Mouse (Mus musculus): ENCODE results near the gene Olfr91.
"Not testable (repeated sequence)": the region's sequence is repeated elsewhere in the genome, so short reads cannot be mapped to it uniquely, and the experiment has no call there.

Olfr91 gene

DNA sequence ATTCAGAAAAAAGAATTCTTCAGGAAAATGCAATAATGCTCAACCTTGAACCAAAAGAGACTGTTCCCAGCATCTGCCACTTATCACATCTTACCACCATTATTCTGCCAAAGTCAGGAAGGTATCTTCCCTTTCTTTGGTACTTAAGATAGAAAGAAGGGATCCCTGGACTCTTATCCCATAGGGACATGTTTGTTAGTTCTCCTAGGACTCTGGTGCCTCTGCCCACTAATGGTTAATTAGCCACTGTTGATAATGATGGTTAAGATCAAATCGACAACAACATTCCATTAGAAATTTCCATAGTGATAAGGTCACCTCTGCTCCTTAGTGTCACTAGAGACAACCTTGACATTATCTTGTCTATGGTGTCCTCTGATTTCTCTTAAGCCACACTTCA is at the start of gene Olfr91:
Gene Olfr91, minus strand, starts transcription at position 101 of the 400 bp plus-strand sequence.
- in situ Hi-C loops (cut with MboI; ENCODE audit: unreplicated experiment in 2 of 2), result no loop called here

DNA sequence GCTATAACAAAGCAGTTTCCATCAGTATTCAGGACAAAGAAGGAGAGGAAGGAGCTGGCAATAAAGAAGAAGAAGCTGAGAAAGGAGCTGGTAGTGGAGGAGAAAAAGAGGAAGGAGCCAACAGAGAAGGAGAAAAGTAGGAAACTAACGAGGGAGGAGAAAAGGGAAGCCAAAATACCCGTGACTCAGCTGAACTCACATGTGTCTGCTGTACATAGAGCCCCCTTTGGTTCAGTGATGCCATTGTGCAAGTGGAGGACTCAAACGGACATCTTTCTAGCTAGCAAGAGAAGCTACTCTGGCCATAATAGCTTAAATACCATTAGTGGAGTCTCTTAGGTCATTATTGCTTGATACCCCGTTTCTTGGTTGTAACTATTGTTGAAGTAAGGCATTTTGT is 33.3 kb upstream of the Olfr91 start:
- in situ Hi-C loops (cut with MboI; ENCODE audit: unreplicated experiment in 2 of 2), result not testable (repeated sequence)

DNA sequence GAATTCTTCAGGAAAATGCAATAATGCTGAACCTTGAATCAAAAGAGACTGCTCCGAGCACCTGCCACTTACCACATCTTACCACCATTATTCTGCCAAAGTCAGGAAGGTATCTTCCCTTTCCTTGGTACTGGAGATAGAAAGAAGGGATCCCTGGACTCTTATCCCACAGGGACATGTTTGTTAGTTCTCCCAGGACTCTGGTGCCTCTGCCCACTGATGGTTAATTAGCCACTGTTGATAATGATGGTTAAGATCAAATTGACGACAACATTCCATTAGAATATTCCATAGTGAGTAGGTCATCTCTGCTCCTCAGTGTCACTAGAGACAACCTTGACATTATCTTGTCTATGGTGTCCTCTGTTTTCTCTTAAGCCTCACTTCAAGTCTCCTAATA is 21.9 kb upstream of the Olfr91 start, which contains the start of gene Olfr92:
Gene Olfr92, minus strand, starts transcription at position 101 of the 400 bp plus-strand sequence.
- in situ Hi-C loops (cut with MboI; ENCODE audit: unreplicated experiment in 2 of 2), result no loop called here

DNA sequence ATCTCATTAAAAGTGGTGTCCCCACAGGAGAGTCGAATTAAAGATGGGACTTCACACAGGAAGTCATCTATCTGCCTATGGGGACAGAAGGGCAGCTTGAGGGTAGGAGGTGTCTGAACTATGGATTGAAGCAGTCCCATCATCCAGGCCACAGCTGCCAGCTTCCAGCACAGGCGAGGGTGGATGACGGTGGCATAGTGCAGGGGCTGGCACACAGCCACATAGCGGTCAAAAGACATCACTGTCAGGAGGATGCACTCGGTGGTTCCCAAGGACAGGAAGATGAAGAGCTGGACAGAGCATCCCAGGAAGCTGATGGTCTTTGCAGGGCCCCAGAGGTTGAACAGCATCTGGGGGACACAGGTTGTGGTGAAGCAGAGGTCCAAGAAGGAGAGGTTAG is 4.8 kb downstream of the Olfr91 start:
- in situ Hi-C loops (cut with MboI; ENCODE audit: unreplicated experiment in 2 of 2), result no loop called here

DNA sequence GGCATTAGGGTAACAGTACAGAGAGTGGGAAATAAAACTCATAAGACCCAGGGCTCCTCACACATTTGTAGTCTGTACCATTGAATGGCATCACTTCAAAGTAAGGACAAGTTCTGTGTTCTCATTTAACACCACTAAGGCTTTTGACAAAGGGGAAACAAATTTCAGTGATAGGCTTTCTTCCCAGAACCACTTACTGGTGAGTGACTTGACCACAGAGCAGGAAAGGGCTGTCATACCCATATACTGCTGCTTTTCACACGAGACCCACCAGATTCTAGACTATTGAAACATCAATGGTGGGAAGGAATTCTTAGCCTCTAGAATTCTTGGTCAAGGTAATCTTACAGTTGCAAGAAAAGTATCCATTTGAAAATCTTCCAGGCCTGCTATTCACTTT is 5.9 kb downstream of the Olfr91 start:
- in situ Hi-C loops (cut with MboI; ENCODE audit: unreplicated experiment in 2 of 2), result no loop called here

DNA sequence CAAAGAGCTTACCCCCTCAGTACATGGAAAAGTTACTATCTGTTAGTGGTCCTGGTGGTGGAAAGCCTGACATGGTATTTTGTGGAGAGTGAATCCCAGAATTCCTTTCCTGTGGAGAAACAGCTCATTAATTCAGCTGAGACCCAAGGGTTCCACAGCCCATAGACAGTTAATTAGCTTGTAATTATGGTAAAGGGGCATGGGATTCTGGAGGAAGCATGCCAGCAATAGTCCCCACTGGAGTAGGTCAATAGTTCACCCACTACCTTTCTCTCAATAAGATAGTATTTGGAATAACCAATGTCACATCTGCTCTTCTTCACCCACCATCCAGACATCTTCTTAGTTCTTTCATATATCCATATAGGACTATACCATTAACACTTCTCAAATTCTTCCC is 9.7 kb downstream of the Olfr91 start, which contains the start of gene Olfr90:
Gene Olfr90, minus strand, starts transcription at position 101 of the 400 bp plus-strand sequence.
- in situ Hi-C loops (cut with MboI; ENCODE audit: unreplicated experiment in 2 of 2), result no loop called here

DNA sequence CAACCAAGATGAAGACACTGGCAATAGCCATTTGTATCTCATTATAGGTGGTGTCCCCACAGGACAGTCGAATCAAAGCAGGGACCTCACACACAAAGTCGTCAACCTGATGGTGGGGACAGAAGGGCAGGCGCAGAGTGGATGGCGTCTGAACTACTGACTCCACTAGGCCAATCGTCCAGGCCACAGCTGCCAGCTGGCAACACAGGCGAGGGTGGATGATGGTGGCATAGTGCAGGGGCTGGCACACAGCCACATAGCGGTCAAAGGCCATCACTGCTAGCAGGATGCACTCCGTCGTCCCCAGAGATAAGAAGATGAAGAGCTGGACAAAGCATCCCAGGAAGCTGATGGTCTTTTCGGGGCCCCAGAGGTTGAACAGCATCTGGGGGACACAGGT is 12.5 kb downstream of the Olfr91 start:
- in situ Hi-C loops (cut with MboI; ENCODE audit: unreplicated experiment in 2 of 2), result no loop called here

DNA sequence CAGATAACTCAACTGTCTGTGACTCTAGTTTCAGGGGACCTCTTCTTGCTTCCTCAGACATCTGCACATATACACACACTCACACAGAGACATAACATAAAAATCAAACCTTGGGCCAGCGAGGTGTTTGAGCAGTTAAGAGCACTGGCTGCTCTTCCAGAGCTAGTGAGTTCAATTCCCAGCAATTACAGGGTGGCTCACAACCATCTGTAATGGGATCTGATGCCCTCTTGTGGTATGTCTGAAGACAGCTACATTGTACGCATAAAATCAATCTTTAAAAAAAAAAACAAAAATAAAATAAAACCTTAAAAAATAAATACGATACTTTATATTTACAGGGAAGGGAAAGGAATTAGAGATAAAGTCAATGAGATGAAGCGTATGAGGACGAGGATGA is 13.4 kb downstream of the Olfr91 start:
- in situ Hi-C loops (cut with MboI; ENCODE audit: unreplicated experiment in 2 of 2), result loop anchor here in 1 of 2 experiments (5.0 kb wide), 1 partner anchor 118 kb away; the partner anchor contains the start of gene Olfr94

DNA sequence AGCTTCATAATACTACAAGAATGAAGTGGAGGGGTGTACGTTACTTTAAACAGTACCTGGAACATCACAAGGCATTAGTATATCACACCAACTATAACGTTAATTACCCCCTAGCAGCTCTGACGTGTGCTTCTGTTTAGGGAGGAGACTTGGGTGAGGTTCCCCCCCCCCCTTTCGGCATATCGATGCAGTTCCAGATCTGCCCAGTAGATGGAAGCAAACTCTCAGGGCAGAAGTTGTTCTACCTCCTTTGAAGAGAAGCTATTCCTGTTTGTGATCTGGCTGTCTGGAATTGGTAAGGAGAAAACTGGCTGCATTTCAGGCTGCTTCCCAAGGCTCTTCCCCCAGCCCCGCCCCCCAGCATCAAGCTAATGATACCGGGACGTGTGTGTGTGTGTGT is 14.8 kb downstream of the Olfr91 start:
- in situ Hi-C loops (cut with MboI; ENCODE audit: unreplicated experiment in 2 of 2), result loop anchor here in 1 of 2 experiments (5.0 kb wide), 1 partner anchor 119 kb away; the partner anchor contains the start of gene Olfr94

DNA sequence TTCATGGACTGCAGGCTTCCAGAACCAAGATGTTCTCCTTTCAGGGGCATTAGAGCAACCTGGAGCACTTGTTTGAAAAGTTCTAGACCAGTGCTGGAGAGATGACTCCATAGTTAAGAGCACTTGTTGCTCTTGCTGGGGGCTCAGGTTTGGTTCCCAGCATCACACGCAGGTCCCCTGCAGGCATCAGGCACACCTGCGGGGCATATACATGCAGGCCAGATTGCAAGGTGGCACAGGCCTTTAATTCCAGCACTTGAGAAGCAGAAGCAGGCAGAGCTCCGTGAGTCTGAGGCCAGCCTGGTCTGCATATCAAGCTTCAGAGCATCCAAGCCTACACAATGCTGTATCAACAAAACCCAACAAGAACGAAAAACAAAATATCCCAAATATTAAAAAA is 16.4 kb downstream of the Olfr91 start:
- in situ Hi-C loops (cut with MboI; ENCODE audit: unreplicated experiment in 2 of 2), result loop anchor here in 1 of 2 experiments (5.0 kb wide), 1 partner anchor 121 kb away; the partner anchor contains the start of gene Olfr94

DNA sequence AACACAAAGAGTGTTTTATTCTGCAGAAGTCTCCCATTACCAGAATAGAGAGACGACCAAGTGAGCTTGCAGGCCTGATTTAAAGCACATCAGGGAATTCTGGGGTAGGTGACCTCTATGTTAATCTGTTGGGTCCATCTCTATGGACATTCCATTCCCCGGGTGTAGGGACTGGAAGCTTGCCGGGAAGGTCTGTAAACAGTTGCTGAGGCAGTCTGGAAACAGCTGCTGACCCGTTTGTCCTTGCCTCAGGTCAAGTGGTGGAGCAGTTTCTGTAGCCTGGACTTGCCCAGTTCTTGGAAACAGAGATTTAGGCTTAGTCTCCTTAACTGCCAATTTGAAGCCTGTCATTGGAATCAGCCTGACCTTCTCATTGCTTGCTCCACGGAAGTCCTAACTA is 18.0 kb downstream of the Olfr91 start:
- in situ Hi-C loops (cut with MboI; ENCODE audit: unreplicated experiment in 2 of 2), result loop anchor here in 1 of 2 experiments (5.0 kb wide), 1 partner anchor 122 kb away; the partner anchor contains the start of gene Olfr94

DNA sequence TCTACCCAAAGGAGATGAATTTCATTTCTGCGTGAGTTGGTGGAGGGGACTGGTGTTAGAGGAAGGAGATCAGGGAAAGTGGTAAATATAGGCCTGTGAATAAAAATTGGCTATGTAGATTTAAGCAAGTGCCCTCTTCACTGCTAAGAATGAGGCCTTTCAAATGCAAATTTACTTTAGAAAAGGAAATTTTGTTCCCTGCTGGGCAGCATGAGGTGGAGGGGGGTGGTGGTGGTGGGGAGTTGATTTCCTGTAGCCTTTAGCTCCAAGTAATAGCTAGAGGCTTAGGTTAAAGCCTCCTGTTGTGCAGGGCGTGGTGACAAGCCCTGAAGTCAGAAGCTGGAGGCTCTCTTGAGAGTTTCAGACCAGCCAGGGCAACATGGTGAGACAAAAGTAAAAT is 19.1 kb downstream of the Olfr91 start:
- in situ Hi-C loops (cut with MboI; ENCODE audit: unreplicated experiment in 2 of 2), result loop anchor here in 1 of 2 experiments (5.0 kb wide), 1 partner anchor 123 kb away; the partner anchor contains the start of gene Olfr94

DNA sequence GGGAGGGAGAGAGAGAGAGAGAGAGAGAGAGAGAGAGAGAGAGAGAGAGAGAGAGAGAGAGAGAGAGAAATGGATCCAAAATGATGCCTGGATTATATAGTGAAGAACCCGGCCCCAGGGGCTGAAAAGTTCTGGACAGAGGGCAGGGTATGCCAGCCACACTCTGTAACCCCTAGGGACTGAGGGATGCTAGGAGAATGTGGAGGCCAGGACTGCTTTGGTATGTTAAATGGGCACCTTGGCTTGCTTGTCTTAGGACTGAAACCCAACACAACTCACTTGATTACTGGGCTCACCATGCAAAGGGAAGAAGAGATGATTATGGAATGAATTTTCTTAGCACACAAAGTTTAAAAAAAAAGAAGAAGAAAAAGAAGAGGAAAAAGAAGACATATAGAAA is 19.9 kb downstream of the Olfr91 start:
- in situ Hi-C loops (cut with MboI; ENCODE audit: unreplicated experiment in 2 of 2), result loop anchor here in 1 of 2 experiments (5.0 kb wide), 1 partner anchor 124 kb away; the partner anchor contains the start of gene Olfr94

DNA sequence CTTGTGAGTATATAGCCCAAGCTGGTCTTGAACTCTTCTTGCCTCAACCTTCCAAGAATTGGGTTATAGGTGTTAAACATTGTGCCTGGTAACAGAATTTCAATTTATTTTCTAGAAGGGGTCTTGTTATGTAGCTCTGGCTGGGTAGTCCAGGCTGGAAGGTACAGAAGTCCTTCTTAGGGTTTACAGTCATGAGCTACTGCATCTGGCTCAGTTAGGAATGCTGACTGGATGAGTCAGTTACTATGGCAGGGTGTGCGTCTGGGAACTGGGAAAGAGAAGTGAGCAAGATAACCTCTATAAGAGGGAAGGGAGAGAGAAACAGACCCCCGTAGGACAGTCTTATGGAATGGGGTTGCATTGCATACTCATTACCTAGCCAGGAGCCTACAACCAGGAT is 22.3 kb downstream of the Olfr91 start:
- in situ Hi-C loops (cut with MboI; ENCODE audit: unreplicated experiment in 2 of 2), result loop anchor here in 1 of 2 experiments (5.0 kb wide), 1 partner anchor 127 kb away; the partner anchor contains the start of gene Olfr94

DNA sequence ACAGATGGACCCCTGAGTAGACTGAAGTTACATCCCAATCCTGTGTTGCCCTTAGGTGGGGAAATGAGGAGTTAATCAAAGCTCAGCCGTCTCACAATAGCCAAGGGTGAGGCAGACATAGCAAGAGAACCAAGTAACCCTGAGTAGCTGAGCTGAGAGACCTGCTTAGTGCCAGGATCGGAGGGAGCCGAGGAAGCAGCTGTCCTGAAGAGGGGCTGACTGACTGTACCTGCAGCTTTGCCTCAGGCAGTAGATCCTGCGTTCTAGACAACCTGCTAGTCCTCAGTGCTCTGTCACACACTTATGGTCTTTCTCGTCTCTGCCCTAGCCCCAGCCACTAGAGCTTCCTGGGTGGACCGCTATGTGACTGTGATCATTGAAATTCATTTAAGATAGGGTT is 22.9 kb downstream of the Olfr91 start:
- in situ Hi-C loops (cut with MboI; ENCODE audit: unreplicated experiment in 2 of 2), result loop anchor here in 1 of 2 experiments (5.0 kb wide), 1 partner anchor 127 kb away; the partner anchor contains the start of gene Olfr94

DNA sequence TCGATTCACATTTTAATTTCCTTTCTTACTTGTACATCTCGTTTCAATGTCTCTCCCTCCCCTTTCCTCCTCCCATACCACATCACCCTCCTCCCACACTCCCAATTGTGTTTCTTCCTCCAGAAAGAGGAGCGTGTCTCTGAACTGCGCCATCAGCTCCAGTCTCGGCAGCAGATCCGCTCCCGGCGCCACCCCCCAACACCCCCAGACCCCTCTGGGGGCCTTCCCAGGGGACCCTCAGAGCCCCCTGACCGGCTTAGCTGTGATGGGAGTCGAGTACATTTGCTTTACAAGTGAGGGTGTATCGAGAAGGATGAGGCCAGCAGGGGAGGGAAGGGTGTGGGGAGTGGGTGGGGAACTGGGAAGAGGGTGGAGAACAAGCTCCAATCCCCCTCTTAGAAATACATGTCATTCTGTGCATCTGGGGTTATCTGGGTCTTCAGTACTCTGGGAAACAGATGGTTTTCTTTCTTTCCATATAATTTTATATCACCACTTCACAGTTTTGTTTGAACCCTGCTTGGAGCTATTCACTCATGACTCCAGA is 25.3 kb downstream of the Olfr91 start:
- in situ Hi-C loops (cut with MboI; ENCODE audit: unreplicated experiment in 2 of 2), result no loop called here

DNA sequence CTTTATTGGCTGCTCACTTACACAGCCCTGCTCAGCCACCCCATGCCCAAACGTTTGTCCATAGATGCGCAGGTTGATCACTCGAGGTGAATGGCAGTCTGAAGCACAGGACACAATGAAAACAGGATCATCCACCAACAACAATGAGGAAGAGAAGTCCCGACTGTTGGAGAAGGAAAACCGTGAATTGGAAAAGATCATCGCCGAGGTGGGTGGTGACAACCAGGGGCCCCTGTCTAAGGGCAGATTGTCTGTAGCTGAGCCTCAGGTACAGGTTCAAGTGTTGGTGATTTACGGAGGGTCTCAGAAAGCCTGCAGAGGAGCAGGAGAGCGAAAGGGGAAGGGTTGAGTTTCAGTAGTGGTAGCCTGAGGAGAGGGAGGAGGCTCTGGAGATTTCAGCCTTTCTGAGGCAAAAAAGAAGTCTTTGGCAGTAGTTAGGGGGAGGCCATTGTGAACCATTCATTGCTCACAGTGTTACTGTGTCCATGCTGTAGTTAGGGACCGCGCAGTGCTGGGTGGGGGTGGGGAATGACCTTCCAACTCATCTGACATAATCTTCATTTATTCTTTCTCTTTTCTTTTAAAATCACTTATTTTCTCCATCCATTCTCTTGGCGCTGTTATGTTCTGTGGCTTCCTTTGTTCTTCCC is 25.9 kb downstream of the Olfr91 start:
- in situ Hi-C loops (cut with MboI; ENCODE audit: unreplicated experiment in 2 of 2), result no loop called here

DNA sequence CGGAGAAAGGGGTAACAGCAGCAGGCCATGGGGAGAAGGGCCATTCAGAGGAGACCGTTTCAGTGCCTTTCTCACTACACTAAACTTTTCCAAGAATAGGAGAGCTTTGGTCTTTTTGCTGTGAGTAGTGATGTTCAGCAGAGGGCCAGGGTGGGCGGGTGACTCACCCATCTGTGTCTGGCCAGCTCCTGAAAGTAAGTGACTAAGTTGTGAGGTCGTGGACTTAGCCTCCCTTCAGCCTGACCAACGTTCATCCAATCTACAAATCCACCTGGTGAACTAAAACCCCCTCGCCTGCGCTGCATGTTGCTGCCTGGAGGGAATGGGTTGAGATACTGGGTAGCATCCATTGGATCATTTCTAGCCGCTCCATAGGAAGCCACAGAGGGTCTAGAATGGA is 28.0 kb downstream of the Olfr91 start:
- in situ Hi-C loops (cut with MboI; ENCODE audit: unreplicated experiment in 2 of 2), result no loop called here

DNA sequence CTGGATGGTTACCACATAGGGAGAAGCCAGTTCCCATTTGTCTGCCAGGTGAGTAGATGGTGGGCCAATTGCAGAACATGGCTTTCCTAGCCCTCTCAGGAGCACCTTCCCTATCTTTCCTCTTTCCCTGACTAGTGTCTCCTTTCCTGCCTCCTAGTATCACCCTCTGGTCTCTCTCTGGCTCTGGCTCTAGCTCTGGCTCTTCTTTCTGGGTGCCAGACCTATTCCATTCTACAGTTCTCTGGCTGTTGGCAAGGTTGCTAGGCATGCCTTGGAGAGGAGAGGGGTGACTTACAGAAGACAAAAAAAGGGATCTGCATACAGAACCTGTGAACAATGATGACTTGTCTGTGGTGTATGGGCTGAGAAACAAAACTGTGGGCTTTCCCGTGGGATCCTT is 30.2 kb downstream of the Olfr91 start:
- in situ Hi-C loops (cut with MboI; ENCODE audit: unreplicated experiment in 2 of 2), result no loop called here

DNA sequence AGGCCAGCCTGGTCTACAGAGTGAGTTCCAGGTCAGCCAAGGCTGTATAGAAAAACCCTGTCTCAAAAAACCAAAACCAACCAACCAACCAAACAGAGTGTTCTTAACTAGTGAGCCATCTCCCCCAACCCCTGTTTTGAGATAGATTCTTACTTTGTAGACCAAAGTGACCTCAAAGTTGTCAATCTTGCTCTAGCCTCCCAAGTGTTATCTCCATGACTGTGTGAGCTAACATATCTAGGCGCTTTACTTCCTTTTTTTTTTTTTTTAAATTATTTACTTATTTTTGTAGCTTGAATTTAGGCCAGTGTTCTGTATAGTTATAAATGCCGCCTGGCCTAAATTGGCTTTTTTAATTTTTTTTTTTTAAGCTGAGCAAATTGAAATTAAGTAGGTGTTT is 32.1 kb downstream of the Olfr91 start:
- in situ Hi-C loops (cut with MboI; ENCODE audit: unreplicated experiment in 2 of 2), result no loop called here

DNA sequence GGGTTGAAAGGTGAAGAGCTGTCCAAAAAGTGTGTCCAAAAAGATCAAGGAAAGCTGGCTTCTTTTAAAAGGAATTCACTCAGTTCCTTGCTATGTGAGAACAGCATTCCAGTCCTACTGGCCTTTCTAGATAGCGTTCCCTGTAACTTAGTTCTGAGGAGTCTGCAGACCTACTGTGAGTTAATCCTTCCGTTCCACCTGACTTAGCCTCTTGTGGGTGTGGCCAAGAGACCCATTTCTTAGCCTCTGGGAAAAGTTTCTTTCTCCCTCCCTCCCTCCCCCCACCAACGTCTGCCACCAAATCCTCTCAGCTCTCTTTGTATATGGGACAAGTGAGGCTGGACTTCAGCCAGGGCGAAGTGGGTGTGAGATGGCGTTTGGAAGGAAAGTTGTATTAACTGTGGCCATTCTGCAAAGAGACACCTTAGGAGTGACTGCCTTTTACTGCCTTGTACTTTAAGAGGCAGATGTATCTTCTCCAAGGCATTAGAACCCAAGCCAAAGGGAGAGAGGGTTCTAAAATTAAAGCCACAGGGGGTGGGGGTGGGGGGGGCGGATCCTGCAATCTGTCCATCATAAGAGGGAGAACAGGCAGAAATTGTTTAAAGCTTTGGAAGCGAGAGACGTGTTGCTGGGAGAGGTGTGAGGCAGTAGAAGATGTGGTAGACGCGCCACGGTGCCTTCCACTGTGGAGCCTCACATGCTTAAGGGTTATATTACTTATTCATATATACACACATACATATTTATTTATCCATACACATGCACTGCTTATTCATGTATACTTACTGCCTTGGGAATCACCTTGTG is 34.2 kb downstream of the Olfr91 start:
- in situ Hi-C loops (cut with MboI; ENCODE audit: unreplicated experiment in 2 of 2), result no loop called here

Data from v-Abl transformed pro-B cells (cell line).